Mouse (Mus musculus) cerebellum, postnatal 25 days (tissue): Measurements from ENCODE around the gene Pde2a.

ENCODE experiments used
- DNase-seq, 2 experiments: peaks; one replicate each; pipeline ENCODE4 v3.0.0; 2021; ENCODE audit warnings: mixed read lengths in 2 of 2

Gene Pde2a

DNA sequence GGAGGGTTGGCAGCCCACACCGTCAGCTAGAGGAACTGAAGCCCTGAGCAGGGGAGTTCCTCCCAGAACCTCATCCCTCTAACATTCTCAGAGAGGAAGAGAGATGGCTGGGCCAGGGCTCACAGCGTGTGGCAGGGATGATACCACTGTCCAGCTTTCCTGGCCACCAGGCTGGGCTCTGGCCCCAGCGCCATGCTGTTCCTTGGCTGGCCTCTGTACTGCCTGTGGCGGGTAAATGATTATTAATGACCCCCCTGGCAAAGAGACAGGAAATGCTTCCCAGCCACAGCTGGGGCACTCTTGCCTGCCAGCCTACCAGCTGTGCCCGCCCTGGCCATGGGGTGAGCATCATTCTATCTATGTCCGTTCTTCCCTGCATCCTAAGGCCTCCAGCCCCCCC lies 33.6 kb downstream of the Pde2a start:
- peak in 1 of 2 experiments; percentile 53 for DNase-seq

DNA sequence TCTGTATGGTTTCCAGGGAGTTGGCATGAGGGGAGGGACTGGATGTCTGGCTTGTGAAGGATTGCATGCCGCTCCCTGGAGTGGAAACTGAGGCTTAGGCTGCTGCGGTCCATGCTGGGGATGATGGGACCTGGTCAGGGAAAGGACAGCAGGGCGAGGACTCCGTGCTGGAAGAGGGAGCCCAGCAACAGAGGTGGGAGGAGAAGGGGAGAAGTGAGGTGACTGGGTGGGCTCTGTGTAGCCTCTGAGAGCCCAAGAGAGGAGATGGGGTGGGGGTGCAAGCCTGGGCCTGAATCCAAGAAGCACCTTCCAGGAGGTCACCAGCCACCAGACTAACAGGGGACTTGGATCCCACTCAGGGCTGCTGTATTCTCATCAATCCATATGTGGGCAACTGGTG lies 34.8 kb downstream of the Pde2a start:
- DNase-seq, result no peak

DNA sequence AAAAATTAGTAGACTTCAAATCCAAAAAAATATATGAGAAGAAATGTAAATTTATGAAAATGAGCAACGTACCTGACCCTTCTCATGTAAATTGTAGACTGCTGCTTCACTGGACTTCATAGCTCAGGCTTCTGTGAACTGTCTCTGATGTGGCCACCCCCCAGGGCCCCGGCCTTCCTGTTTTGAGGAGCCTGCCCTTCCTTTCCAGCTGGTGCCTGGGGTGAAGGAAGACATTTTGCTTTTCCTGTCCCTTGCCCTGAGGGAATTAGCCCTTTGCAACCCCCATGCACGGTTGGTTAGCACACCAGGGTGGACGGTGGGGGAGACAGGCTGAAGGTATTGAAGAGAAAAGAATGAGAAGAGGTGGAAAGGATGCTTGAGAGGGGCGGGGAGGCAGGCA lies 35.3 kb downstream of the Pde2a start:
- no peak for DNase-seq

DNA sequence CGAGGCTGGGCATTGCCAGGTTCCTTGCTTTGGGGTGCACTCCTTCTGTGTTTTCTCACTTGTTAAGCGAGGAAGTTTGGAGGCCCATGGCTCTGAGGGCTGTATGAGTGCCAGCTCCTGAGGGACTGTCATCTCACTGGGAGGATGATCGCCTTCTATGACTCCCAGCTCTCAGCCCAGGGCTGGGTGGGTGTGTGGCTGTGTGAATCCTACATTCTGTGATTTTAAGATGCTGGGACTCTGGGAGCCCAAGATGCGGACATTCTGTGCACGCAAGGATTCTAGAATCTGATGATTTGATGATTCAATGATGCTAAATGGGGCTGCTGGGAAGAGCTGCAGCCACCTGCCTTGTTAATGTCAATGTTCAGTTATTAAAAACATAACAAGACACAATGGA lies 35.8 kb downstream of the Pde2a start:
- no peak for DNase-seq

DNA sequence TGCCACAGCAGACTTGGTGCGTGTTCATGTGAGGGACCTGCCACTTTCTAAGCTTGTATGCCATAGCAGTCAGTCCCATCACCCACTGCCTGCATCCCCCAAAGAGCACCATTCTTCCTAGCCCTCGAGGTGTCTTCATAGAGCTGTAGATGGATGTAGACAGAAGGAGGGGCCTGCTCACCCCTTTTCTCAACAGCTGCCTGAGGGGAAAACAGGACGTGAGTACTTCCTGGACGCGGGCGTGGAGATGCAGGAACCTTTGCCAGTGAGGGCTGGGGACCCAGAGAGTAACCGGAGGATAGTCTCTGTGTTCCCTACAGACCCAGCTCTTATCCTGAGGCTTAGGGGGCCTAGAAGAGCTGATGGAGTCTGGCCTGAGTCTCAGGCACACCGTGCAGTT lies 36.3 kb downstream of the Pde2a start:
- no peak for DNase-seq

DNA sequence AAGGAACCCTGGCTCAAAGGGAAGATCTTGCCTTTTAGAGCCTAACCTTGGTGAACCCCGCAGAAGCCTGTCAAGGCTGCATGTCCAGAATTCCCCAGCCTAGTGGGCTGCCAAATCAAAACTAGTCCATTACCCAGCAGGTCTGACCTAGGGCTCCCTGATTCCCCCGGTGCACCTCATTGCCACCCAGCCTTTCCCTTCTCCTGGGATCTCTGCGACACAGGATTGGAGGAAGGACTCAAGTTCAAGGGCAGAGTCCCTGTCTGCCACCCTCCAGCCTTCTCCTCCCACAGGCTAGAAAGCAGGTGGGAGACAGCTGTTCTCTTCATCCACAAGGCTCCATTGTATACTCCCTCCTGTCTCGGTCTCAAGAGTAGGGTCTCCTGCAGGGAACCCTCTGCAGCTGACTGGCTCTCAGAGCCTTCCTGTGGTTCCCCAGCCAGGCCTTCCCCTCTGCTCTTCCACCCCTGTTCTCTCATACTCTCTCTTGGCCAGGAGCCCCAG lies 36.8 kb downstream of the Pde2a start:
- DNase-seq, result no peak

DNA sequence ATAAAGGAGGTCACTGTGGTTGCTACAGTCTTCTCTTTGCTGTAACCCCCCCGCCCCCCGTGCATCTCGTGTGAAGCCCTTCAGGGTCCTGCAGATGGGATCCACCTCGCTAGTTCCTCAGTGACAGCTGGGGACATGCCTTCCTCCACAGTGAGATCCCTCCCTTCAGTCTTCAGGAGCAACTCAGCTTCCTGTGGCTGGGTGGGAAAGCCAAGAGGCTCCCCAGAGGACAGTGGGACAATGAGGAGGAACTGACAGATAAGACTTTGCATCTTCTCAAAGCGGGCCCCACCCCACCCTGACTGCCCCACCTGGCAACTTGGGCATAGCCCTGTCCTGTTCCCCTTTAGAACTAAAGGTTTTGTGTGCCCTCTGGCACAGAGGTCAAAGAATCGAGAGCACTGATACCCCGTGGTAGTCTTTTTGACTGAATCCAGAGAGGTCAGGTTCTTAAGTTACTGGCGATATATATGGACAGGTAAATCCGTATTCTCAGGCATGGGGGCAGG lies 37.9 kb downstream of the Pde2a start:
- no peak for DNase-seq

DNA sequence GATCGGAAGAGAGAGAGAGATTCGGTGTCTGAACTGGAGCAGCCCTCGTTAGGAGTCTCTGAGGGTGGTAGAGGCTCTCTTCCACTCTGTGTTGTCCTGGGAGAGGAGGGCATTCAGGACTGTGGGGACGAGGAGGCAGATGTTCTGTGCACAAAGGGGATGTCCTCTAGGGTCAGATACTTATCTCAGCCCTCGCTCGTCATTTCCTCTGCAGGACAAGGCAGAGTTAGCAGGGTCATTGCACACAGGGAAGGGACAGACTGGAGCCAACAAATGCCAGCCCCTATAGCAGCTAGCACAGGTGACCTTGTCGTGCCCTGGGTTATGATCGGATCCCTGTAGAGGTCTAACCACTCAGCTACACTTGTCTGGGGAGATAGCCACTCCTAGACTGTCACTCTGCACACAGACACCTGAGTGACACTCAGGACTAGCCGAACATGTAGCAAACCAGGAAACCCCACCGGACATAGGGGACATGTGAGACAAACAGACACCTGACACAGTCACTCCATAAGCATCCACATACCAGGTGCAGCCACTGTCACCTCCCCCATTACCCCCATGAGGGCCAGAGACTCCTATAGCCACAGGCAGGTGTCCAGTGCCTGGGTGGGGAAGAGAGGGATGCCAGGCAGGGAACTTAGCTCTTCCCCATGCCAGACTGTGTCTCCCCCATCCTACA lies 38.6 kb downstream of the Pde2a start:
- DNase-seq, result no peak

DNA sequence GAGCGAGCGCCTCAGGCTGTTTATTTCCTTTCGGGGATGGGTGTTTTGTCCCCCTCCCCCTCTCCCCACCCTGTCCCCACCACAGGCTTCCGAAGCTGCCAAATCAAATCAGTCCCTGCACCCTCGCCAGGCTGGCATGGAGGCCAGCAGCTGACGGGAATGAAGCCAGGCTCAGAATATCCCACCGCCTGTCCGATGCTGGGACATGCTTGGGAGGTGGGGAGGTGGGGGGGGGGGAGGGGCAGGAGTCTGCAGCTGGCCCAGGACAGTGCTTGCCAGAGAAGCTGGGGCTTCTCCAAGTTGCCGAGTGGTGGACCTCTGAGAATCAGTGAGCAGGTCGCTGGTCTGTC lies 39.1 kb downstream of the Pde2a start:
- DNase-seq, result no peak

DNA sequence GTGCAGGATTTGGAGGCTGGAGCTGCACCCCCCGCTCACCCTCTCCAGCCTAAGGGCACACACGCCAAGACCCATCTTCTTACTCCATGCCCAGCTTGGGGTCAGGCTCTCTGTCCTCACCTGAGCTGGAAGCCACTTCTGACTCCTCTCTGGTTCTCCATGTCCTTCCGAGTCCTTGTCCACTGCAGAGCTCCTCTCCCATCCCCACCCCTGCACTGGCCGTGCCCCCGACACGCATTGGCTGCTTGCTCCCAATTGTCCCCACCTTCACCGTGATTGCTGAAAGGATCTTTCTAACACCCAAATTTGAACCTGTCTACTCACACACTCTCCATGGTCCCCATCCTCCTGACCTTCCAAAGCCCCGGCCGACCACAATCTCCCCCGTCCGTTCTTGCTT lies 40.1 kb downstream of the Pde2a start:
- no peak for DNase-seq

DNA sequence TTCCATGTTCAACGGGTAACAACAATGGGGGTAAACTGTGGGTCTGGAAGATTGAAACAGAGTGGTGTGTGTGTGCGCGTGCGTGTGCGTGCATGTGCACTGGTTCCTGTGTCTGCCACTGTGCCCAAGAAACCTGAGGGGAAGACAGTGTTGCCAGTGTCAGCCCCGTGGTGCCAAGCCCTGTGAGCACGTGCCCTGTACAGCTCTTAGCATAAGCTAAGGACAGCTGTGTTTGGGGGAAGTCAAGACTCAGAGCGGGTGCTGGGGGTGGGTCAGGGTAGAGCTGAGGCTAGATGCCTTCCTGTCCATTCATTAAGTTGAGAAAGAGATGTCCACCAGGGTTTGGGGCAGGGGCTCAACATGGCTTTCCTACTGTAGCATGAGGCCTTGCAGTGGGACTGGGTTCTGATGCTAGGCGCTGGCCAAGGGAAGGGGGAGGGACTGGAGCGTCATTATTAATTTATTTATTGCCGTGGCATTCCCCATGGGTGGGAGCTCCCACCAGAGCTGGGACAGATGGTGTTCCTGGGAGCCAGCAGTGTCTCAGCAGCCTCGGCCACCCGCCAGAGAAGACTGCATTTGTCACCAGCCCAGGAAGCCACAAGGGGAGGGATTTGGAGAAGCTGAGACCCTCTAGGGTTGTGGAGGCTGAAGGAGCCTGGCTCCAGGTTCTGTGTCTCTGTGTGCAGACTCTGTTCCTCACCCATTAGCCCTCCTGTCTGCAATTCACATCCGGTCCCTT lies 41.0 kb downstream of the Pde2a start:
- DNase-seq, result peak; percentile 37 to 51

DNA sequence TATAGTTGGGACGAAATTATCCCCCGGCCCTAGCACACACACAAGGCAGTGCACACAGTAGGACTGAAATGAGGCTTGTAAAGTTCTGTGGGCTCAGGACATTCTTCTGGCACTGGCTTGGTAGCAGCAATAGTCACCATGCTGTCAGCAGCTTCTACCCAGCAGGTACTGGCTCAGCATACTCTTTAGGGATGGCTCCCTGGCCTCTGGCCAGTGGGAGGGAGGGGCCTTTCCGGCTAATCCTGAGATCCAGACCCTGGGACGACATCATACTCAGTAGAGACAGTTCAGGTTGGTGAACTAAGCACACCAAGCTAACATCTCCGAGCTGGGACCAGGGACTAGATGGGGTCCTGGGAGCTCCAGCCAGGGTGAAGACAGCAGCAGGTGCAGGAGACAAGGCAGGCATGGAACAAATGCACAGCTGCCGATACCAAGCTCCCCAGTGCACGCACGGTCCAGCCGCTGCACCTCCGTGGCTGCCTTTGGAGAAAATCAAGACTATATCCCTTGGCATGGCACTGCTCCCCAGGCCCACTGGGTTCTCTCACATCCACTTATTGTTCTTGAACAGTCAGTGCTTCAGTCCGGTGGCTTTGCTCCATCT lies 42.3 kb downstream of the Pde2a start:
- peak in 1 of 2 experiments; percentile 52 for DNase-seq

DNA sequence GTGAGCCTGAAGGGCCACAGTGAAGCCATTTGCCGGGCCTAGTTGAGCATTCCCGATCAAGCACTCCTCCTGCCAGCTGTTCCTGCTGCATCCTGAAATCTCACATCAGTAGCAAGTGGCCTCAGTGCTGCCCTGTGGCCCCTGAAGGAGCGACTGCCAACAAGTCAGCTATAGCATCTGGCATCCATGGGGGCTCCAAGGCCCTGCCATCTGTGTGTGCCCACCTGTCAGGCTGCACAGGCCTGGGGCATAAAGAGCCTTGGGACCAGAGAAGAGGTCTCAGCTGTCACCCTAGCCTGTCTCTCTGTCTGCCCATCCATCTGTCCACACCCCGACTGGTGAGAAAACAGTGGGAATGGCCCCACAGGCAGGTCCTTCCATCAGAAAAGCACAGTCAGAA lies 43.4 kb downstream of the Pde2a start:
- DNase-seq, result peak in 1 of 2 experiments; percentile 30

DNA sequence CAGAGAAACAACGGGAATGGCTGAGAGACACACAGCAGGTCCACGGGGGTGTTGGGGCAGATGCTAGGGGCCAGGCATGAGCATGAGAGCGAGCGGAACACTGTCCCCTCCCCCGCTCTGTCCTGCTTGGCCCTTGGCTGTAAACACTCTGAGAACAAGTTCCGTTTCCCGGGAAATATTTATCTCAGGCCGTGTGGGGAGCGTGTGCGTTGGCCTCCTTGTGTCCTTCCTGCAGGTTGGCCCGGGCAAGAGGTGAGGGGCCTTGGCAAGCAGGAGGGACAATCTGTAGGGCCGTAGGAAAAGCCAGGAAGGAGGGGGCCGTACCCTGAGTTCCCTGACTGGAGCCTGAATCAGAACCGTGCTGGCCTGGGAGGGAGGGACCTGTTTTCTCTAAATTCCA lies 43.9 kb downstream of the Pde2a start:
- DNase-seq, result peak in 1 of 2 experiments; percentile 34

DNA sequence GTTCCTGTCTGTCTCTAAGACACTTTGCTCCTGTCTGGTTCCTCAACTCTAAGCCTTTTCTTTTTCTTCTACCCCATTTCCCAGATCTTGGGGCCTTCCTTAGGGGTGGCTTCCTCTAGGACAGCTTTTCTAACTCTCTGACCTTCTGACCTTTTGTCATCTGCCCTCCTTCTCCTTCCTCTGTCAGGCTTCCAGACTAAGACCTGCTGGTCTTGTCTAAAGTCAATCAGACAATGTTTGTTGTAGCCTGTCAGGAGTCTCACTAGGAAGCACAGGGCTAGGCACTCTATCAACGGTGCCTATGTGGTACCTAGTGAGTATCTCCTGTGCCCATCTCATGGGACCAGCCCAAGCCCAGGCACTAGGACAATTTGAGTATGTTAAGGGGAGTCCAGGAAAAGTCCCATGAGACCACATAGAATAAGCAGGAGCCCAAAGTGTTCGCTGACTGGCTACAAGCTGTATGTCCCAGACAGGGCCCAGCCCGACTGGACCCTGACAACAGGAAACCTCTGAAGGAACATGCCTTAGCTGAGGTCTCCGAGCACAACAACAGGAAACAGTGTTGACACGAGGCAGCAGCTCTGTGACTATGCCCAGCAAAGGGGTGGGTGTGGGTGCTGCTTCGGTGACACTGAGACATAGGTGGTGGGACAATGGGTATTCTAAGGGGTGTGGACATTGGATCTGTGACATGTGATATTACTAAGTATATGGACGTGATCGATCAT lies 44.5 kb downstream of the Pde2a start:
- no peak for DNase-seq

DNA sequence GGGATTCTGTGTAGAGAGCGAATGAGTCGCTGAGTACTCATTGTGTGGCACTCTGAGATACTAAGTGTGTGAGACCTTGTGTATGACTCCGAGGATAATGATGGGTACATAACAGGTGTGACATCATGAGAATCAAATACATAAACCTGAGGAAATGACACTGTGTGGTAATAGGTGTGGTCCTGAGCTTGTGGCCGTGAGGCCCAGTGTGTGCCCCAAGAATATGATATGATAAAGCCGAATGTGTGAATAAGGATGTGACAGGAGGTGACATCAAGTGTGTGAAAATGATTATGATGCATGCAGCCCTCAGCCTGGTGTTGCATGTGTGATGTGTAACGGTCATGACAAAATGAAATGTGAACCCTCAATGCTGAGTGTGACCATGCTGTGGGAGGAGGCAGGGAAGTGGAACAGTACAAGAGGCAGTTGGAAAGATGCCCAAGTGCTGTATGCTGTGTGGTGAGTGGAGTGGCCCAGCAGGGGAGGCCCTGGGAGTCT lies 45.1 kb downstream of the Pde2a start:
- no peak for DNase-seq

DNA sequence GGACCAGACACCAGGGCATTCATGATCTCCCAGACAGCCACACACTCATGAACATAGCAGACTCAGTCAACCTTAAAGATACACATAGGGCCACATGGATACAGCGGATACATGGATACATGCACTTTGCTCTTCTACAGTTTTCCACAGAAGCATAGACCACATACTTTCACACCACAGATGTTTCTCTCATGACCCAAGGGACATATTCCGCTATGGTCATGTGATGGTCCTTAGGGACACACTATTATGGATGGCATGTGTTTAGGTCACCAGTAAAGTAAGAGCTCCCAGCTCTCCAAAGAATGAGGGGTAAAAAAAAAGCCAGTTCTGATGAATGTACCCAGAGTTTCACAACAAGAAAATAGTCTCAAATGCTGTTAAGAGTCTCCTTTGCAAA lies 49.9 kb downstream of the Pde2a start:
- DNase-seq, result no peak

DNA sequence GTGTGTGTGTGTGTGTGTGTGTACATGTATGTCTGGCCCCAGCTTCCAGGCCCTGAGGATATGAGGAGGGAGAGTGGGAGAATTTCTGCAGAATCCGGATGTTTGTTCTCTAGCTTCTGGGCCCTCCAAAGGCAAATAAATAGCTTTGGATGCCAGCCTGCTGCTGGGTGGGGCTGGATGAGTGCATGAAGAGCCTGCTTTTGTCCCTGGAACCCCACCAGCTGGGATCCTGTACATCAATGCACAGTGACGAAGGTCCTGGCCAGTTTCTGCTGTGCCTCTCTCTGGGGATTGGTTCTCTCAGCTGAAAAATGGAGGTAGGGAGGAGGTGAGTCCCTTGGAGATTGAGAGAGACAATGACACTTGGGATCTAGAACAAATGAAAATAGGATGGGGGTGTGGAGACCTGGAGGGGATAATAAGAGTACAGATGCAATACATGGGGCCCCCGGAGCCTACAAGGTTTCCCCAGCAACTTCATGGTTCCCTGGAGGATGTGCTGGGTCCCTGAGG lies 50.5 kb downstream of the Pde2a start:
- no peak for DNase-seq

DNA sequence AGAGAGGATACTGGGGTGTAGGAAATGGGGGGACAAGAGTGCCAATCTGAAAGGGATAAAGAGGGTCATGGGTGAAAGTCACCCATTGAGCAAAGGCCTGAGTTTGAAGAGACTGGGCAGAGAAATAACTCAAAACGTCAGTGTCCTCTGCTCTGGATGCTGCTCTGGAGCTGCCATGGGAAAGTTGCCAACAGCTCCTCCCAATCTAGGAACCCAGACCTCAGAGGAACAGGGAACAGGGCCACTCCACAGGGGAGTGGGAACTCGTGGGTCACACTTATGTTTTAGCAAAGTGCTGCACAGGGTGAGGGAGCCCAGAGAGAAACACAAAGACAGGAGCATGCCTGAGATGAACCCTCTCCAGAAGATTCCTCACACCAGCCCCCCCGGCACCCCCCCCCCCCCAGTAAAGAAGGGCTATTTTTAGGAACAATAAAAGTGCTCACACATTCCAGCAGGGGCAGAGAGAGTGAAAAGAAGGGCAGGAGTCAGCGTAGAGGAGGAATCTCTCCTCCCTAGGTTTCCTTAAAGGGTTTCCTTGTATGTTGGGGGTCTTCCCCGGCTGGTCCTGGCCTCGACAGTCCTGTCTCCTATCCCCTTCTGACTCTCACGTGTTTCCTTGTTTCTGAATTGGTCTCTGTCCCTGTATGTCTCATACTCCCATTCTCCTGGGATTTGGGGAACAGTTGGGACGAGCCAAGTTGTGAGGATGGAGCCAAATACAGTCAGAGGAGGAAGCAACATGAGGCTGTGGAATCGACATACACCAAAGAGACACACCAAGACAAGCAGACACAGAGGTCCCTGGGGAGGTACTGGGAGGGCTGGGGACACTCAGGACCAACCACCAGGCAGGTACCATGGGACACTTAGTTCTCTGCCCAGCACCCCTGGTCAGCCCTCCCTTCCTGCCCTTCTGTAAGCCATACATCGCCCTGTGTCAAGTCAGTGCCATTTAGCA lies 51.4 kb downstream of the Pde2a start:
- DNase-seq, result no peak

DNA sequence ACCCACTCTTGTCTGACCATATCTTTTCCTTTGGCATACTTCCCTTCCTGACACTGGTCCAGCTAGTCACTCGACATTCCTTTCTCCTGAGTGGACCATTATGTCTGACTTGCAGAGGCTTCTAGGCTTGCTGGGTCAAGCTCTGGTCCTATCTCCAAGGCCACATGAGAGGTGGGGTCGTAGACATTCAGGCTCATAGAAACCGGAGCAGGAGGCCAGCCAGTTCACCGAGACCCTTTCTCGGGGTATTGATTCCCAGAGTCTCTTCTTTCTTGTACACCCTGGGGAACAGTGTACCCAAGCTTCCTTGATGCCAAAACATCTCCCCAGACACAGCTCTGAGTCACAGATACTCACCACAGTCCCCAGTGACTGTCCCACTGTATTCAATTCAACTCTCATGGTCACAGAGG lies 52.9 kb downstream of the Pde2a start:
- DNase-seq, result no peak

DNA sequence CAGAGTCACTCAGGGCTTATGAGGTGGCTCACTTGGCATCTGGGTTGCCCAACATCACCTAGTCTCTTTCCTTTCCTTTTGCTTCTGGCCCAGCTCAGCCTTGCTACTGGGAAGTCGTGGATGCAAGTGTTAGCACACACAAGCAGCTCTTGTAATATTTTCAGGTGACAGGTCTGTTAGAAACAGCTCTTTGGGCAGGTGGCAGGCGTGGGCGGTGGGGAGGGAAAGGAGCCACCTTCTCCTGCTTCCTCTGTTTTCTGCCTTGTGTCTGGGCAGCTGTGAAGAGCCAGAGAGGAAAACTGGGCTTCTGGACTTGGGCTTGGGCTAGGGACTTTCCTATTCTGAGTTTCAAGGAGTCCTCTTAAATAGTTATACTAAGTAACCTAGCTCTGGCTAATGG lies 54.5 kb downstream of the Pde2a start:
- DNase-seq, result no peak

DNA sequence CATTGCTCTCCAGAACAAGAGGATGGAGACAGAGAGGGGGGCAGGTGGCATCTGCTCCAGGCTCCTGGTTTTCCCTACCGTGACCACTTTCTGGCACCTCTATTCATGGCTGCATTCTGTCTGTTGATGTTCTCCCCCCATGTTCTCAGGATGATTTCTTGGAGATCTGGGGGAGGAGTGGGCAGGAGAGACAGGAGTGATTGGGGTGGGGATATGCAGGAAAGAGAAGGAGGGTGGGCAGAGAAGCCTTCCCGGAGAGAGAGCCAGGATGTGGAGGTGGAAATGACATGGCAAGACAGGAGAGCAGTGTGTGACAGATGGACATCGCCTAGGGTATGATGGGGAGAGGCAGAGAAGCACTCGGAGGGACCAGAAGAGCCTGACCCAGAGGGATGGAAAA lies 55.0 kb downstream of the Pde2a start:
- DNase-seq, result no peak
